Mouse (Mus musculus): ENCODE results near the gene Dguok. TPM values are rescaled to one million over a fixed set of nuclear protein-coding genes. Genes with fewer than 3 reads are reported as not detected.
A peak's percentile ranks its signal among the peaks of the same experiment; 100 is the strongest.

The Dguok gene
- polyA plus RNA-seq, 1 experiment from 2014 or later = 30.7 TPM

GRCm38 (mm10) chr6:83510210-83510609 is 3.4 kb upstream of the Dguok start:
- 81% methylated on average over 2 of the region's 2 CpGs for WGBS (ENCODE audit: missing documents)
- no peak overlapping the region for H3K4me3 ChIP-seq (ENCODE audit: inconsistent target)
- peaks cover 11% of the 10 kb centered on the region for H3K79me2 ChIP-seq (ENCODE audit: inconsistent target)
- no peaks in the 10 kb centered on the region for H3K36me3 ChIP-seq (ENCODE audit: inconsistent target)
- H3K27ac ChIP-seq = no peak overlapping the region

GRCm38 (mm10) chr6:83509442-83509841 is 2.7 kb upstream of the Dguok start:
- no peak overlapping the region for H3K27ac ChIP-seq
- 79% methylated on average over 8 of the region's 8 CpGs for WGBS (ENCODE audit: missing documents)
- no peaks in the 10 kb centered on the region for H3K36me3 ChIP-seq (ENCODE audit: inconsistent target)
- no peak overlapping the region for H3K4me3 ChIP-seq (ENCODE audit: inconsistent target)
- peaks cover 19% of the 10 kb centered on the region for H3K79me2 ChIP-seq (ENCODE audit: inconsistent target)

GRCm38 (mm10) chr6:83507168-83507546 is 388 bp upstream of the Dguok start:
- peak overlapping the region; percentile 92 for H3K27ac ChIP-seq
- peak overlapping the region; percentile 74 for H3K4me3 ChIP-seq (ENCODE audit: inconsistent target)
- no peaks in the 10 kb centered on the region for H3K36me3 ChIP-seq (ENCODE audit: inconsistent target)
- WGBS (ENCODE audit: missing documents) = 24% methylated on average over 6 of the region's 6 CpGs
- peaks cover 30% of the 10 kb centered on the region for H3K79me2 ChIP-seq (ENCODE audit: inconsistent target)

- Histone ChIP-seq H3K4me3 (ENCODE audit: inconsistent target) (peak overlapping the region; percentile 74), H3K79me2 (ENCODE audit: inconsistent target) (peaks cover 44% of the 10 kb centered on the region), H3K36me3 (ENCODE audit: inconsistent target) (no peaks in the 10 kb centered on the region), H3K27ac (peak overlapping the region; percentile 92)
- WGBS (ENCODE audit: missing documents) = 100% methylated on average over 4 of the region's 4 CpGs
Measured at GRCm38 (mm10) chr6:83505554-83505953, 1.2 kb downstream of the Dguok start.

- H3K79me2 ChIP-seq (ENCODE audit: inconsistent target) = peaks cover 66% of the 10 kb centered on the region
- H3K27ac ChIP-seq = peak overlapping the region; percentile 96
- WGBS (ENCODE audit: missing documents) = 56% methylated on average over 3 of the region's 3 CpGs
- 0 out of 2 replicates have a peak, but pooled peaks cover 9% of the 10 kb centered on the region for H3K36me3 ChIP-seq (ENCODE audit: inconsistent target)
- H3K4me3 ChIP-seq (ENCODE audit: inconsistent target) = no peak overlapping the region
Measured at GRCm38 (mm10) chr6:83503361-83503760, 3.4 kb downstream of the Dguok start.

- peak overlapping the region; percentile 96 for H3K27ac ChIP-seq
- peaks cover 15% of the 10 kb centered on the region; the same call in 1 of the 2 replicates for H3K36me3 ChIP-seq (ENCODE audit: inconsistent target)
- H3K4me3 ChIP-seq (ENCODE audit: inconsistent target) = no peak overlapping the region
- 21% methylated on average over 3 of the region's 3 CpGs for WGBS (ENCODE audit: missing documents)
- H3K79me2 ChIP-seq (ENCODE audit: inconsistent target) = peaks cover 73% of the 10 kb centered on the region
Measured at GRCm38 (mm10) chr6:83502656-83503055, 4.1 kb downstream of the Dguok start.

- WGBS (ENCODE audit: missing documents) = 85% methylated on average over 9 of the region's 9 CpGs
- Histone ChIP-seq H3K27ac (peak overlapping the region; percentile 96), H3K79me2 (ENCODE audit: inconsistent target) (peaks cover 81% of the 10 kb centered on the region), H3K4me3 (ENCODE audit: inconsistent target) (no peak overlapping the region), H3K36me3 (ENCODE audit: inconsistent target) (peaks cover 22% of the 10 kb centered on the region; the same call in 1 of the 2 replicates)
Measured at GRCm38 (mm10) chr6:83501524-83502310, 5.1 kb downstream of the Dguok start.

- Histone ChIP-seq H3K4me3 (ENCODE audit: inconsistent target) (no peak overlapping the region), H3K36me3 (ENCODE audit: inconsistent target) (peaks cover 28% of the 10 kb centered on the region; the same call in 1 of the 2 replicates), H3K79me2 (ENCODE audit: inconsistent target) (peaks cover 74% of the 10 kb centered on the region), H3K27ac (no peak overlapping the region)
- 90% methylated on average over 3 of the region's 3 CpGs for whole genome bisulfite sequencing (ENCODE audit: missing documents)
Measured at GRCm38 (mm10) chr6:83500462-83500861, 6.3 kb downstream of the Dguok start.

- Histone ChIP-seq H3K36me3 (ENCODE audit: inconsistent target) (peaks cover 31% of the 10 kb centered on the region; the same call in 1 of the 2 replicates), H3K4me3 (ENCODE audit: inconsistent target) (no peak overlapping the region), H3K27ac (no peak overlapping the region), H3K79me2 (ENCODE audit: inconsistent target) (peaks cover 61% of the 10 kb centered on the region)
- 95% methylated on average over 10 of the region's 10 CpGs for WGBS (ENCODE audit: missing documents)
Measured at GRCm38 (mm10) chr6:83499078-83499477, 7.7 kb downstream of the Dguok start.

GRCm38 (mm10) chr6:83496753-83497710 is 9.7 kb downstream of the Dguok start:
- H3K27ac ChIP-seq = no peak overlapping the region
- peaks cover 43% of the 10 kb centered on the region for H3K36me3 ChIP-seq (ENCODE audit: inconsistent target)
- WGBS (ENCODE audit: missing documents) = 96% methylated on average over 20 of the region's 22 CpGs
- no peak overlapping the region for H3K4me3 ChIP-seq (ENCODE audit: inconsistent target)
- peaks cover 53% of the 10 kb centered on the region for H3K79me2 ChIP-seq (ENCODE audit: inconsistent target)

- peaks cover 46% of the 10 kb centered on the region for H3K36me3 ChIP-seq (ENCODE audit: inconsistent target)
- H3K27ac ChIP-seq = no peak overlapping the region
- WGBS (ENCODE audit: missing documents) = 95% methylated on average over 8 of the region's 9 CpGs
- H3K79me2 ChIP-seq (ENCODE audit: inconsistent target) = peaks cover 45% of the 10 kb centered on the region
- H3K4me3 ChIP-seq (ENCODE audit: inconsistent target) = no peak overlapping the region
Measured at GRCm38 (mm10) chr6:83496009-83496752, 10.6 kb downstream of the Dguok start.

GRCm38 (mm10) chr6:83490622-83491021 is 16.1 kb downstream of the Dguok start:
- WGBS (ENCODE audit: missing documents) = 34% methylated on average over 4 of the region's 4 CpGs
- Histone ChIP-seq H3K36me3 (ENCODE audit: inconsistent target) (peaks cover 33% of the 10 kb centered on the region), H3K79me2 (ENCODE audit: inconsistent target) (no peaks in the 10 kb centered on the region; the same call in 1 of the 2 replicates), H3K27ac (no peak overlapping the region), H3K4me3 (ENCODE audit: inconsistent target) (no peak overlapping the region)

GRCm38 (mm10) chr6:83488200-83488599 is 18.6 kb downstream of the Dguok start:
- no peaks in the 10 kb centered on the region for H3K79me2 ChIP-seq (ENCODE audit: inconsistent target)
- H3K36me3 ChIP-seq (ENCODE audit: inconsistent target) = peaks cover 26% of the 10 kb centered on the region
- WGBS (ENCODE audit: missing documents) = 75% methylated on average over 5 of the region's 5 CpGs
- peak overlapping the region; percentile 77 for H3K27ac ChIP-seq
- no peak overlapping the region for H3K4me3 ChIP-seq (ENCODE audit: inconsistent target)

GRCm38 (mm10) chr6:83487298-83487697 is 19.5 kb downstream of the Dguok start:
- Histone ChIP-seq H3K79me2 (ENCODE audit: inconsistent target) (no peaks in the 10 kb centered on the region), H3K27ac (peak overlapping the region; percentile 77; the same call in 1 of the 2 replicates), H3K4me3 (ENCODE audit: inconsistent target) (no peak overlapping the region), H3K36me3 (ENCODE audit: inconsistent target) (peaks cover 23% of the 10 kb centered on the region)
- 98% methylated on average over 4 of the region's 4 CpGs for WGBS (ENCODE audit: missing documents)
